Mouse (Mus musculus) kidney, postnatal 4 days (tissue): ENCODE data around the gene Cbx3.

Experiments used
- DNase-seq, 2 experiments: peaks; one replicate each; pipeline ENCODE4 v3.0.0; 2021; ENCODE audit warnings: mixed read lengths in 2 of 2

The Cbx3 gene

GRCm38 (mm10) chr6:51470311-51471178 is at the start of gene Cbx3:
TSS of gene Cbx3 (plus strand) at chr6:51470360.
- DNase-seq = peak; percentile 88 to 93

GRCm38 (mm10) chr6:51423466-51424122 is 46.6 kb upstream of the Cbx3 start:
- DNase-seq = no peak

GRCm38 (mm10) chr6:51424537-51424936 is 45.6 kb upstream of the Cbx3 start:
- DNase-seq = no peak

GRCm38 (mm10) chr6:51432535-51433397 is 37.4 kb upstream of the Cbx3 start, which contains the start of gene Nfe2l3:
TSS of gene Nfe2l3 (plus strand) at chr6:51432670.
- DNase-seq = peak; percentile 85 to 87

- DNase-seq = no peak
Observed at GRCm38 (mm10) chr6:51434270-51434669, 35.9 kb upstream of the Cbx3 start.

GRCm38 (mm10) chr6:51437665-51438064 is 32.5 kb upstream of the Cbx3 start:
- peak; percentile 31 to 51 for DNase-seq

- DNase-seq = no peak
Observed at GRCm38 (mm10) chr6:51438826-51439330, 31.3 kb upstream of the Cbx3 start.

- DNase-seq = no peak
Observed at GRCm38 (mm10) chr6:51442191-51442835, 27.8 kb upstream of the Cbx3 start.

GRCm38 (mm10) chr6:51452927-51453503 is 17.1 kb upstream of the Cbx3 start:
- no peak for DNase-seq

GRCm38 (mm10) chr6:51454949-51455348 is 15.2 kb upstream of the Cbx3 start:
- DNase-seq = no peak

GRCm38 (mm10) chr6:51456198-51456597 is 14.0 kb upstream of the Cbx3 start:
- no peak for DNase-seq

GRCm38 (mm10) chr6:51457283-51457682 is 12.9 kb upstream of the Cbx3 start:
- no peak for DNase-seq

GRCm38 (mm10) chr6:51457770-51458387 is 12.3 kb upstream of the Cbx3 start:
- DNase-seq = no peak

GRCm38 (mm10) chr6:51458925-51459312 is 11.2 kb upstream of the Cbx3 start:
- DNase-seq = no peak

GRCm38 (mm10) chr6:51459313-51460020 is 10.7 kb upstream of the Cbx3 start:
- DNase-seq = no peak

- DNase-seq = no peak
Observed at GRCm38 (mm10) chr6:51460021-51460360, 10.2 kb upstream of the Cbx3 start.

- no peak for DNase-seq
Observed at GRCm38 (mm10) chr6:51460363-51460762, 9.8 kb upstream of the Cbx3 start.

- no peak for DNase-seq
Observed at GRCm38 (mm10) chr6:51467649-51468048, 2.5 kb upstream of the Cbx3 start.

- peak; percentile 83 to 91 for DNase-seq
Observed at GRCm38 (mm10) chr6:51468891-51469561, 1.1 kb upstream of the Cbx3 start.

GRCm38 (mm10) chr6:51469715-51470310 is 347 bp upstream of the Cbx3 start, which contains the start of gene Hnrnpa2b1:
TSS of gene Hnrnpa2b1 (minus strand) at chr6:51469894.
- DNase-seq = peak; percentile 98 to 99
